Mouse (Mus musculus) limb, embryonic 14.5 days (tissue): ENCODE results near the gene Tecpr1. TPM values are rescaled to one million over a fixed set of nuclear protein-coding genes. Genes with fewer than 3 reads are reported as not detected.

Source experiments
- ATAC-seq: fragments of 200-750 bp; cut with Nextera tagmentation; 2 replicates; pipeline ENCODE4 v1.8.0; 2017; ENCODE audit warnings: low read depth, moderate number of reproducible peaks, moderate TSS enrichment; ENCODE audit not compliant: low FRiP score
- DNase-seq: peaks from one replicate; pipeline ENCODE4 v3.0.0-alpha.2; 2015; ENCODE audit warnings: low spot score
- H3K27ac ChIP-seq: fragments of 300-500 bp; sonication (generic); replicated peaks from 2 replicates; pipeline ENCODE4 v1.5.1; 2014; ENCODE audit warnings: low read depth, mild to moderate bottlenecking, low read length, moderate library complexity, mixed read lengths
- H3K27me3 ChIP-seq: fragments of 300-500 bp; sonication (generic); 2 replicates; pipeline ENCODE4 v1.6.1; 2014; ENCODE audit warnings: low read length, mixed read lengths; ENCODE audit not compliant: control insufficient read depth, insufficient read depth
- H3K36me3 ChIP-seq: fragments of 300-500 bp; sonication (generic); 2 replicates; pipeline ENCODE4 v1.6.1; 2014; ENCODE audit warnings: mild to moderate bottlenecking, low read length, moderate library complexity, mixed read lengths; ENCODE audit not compliant: control insufficient read depth, insufficient read depth
- H3K4me1 ChIP-seq: fragments of 300-500 bp; sonication (generic); 2 replicates; pipeline ENCODE4 v1.6.1; 2014; ENCODE audit warnings: antibody characterized with exemption, low read length, mixed read lengths; ENCODE audit not compliant: control insufficient read depth, insufficient read depth
- H3K4me2 ChIP-seq: fragments of 300-500 bp; sonication (generic); replicated peaks from 2 replicates; pipeline ENCODE4 v1.6.1; 2014; ENCODE audit warnings: low read depth, mild to moderate bottlenecking, low read length, moderate library complexity; ENCODE audit not compliant: severe bottlenecking
- H3K4me3 ChIP-seq: fragments of 300-500 bp; sonication (generic); replicated peaks from 2 replicates; pipeline ENCODE4 v1.5.1; 2014; ENCODE audit warnings: low read length
- H3K9ac ChIP-seq: fragments of 300-500 bp; sonication (generic); 2 replicates; pipeline ENCODE4 v1.6.1; 2014; ENCODE audit warnings: mild to moderate bottlenecking, low read depth, low read length, moderate library complexity; ENCODE audit not compliant: severe bottlenecking
- H3K9me3 ChIP-seq: fragments of 300-500 bp; sonication (generic); 2 replicates; pipeline ENCODE4 v1.6.1; 2016; ENCODE audit warnings: low read length; ENCODE audit not compliant: control insufficient read depth
- POLR2A ChIP-seq: fragments of 200-500 bp; IDR thresholded peaks from 2 replicates; pipeline ENCODE4 v1.8.0; 2012; ENCODE audit warnings: inconsistent platforms, mild to moderate bottlenecking, moderate library complexity, borderline replicate concordance; ENCODE audit not compliant: insufficient read depth, insufficient read length; ENCODE audit errors: extremely low read depth
- WGBS: fragments of 180-500 bp; shearing (Covaris S2); extraction: QIAGEN DNeasy Blood & Tissue Kit; methylation state at CpG from one replicate; pipeline ENCODE4 v1.1.7; 2014; 5-methylcytosine and 5-hydroxymethylcytosine counted together
- polyA plus RNA-seq, 2 experiments: library from polyadenylated mRNA; depleted of rRNA in 1 of 2; stranded (reverse) in 1 of 2; unstranded in 1 of 2; fragments of >200 nt; fragmentation: Nextera tagmentation in 1 of 2; extraction: Ambion mirVana in 1 of 2; gene quantifications; 2 replicates each; pipeline versions ENCODE4 v1.2.1 to v1.2.3; 2012 to 2014

Tecpr1 gene
- polyA plus RNA-seq, 2 experiments = 18.6 to 34.7 TPM

DNA sequence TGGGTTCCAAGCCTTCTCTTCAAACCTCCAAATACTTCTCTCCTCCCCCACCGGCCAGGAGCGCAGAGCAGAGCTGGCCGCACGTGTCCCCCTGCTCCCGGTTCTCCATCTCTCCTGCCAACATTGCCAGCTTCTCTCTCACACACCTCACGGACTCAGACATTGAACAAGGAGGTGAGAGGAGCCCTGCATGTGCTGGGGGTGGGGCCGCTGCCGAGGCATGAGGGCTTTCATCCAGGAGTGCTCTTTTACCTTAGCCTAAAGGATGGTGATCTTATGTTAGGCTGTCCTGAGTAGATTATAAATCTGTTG is 40.2 kb downstream of the Tecpr1 start:
- Histone ChIP-seq H3K27ac (no peak overlapping the region), H3K9ac (no peak overlapping the region), H3K4me3 (no peak overlapping the region), H3K36me3 (peaks cover 21% of the 10 kb centered on the region), H3K27me3 (no peaks in the 10 kb centered on the region), H3K4me2 (no peak overlapping the region), H3K9me3 (no peaks in the 10 kb centered on the region), H3K4me1 (peaks cover 4% of the 10 kb centered on the region; the same call in 1 of the 2 replicates)
- 79% methylated on average over 8 of the region's 8 CpGs for WGBS
- ATAC-seq (no peak), DNase-seq (no peak)
- no peak for TF ChIP-seq POLR2A

DNA sequence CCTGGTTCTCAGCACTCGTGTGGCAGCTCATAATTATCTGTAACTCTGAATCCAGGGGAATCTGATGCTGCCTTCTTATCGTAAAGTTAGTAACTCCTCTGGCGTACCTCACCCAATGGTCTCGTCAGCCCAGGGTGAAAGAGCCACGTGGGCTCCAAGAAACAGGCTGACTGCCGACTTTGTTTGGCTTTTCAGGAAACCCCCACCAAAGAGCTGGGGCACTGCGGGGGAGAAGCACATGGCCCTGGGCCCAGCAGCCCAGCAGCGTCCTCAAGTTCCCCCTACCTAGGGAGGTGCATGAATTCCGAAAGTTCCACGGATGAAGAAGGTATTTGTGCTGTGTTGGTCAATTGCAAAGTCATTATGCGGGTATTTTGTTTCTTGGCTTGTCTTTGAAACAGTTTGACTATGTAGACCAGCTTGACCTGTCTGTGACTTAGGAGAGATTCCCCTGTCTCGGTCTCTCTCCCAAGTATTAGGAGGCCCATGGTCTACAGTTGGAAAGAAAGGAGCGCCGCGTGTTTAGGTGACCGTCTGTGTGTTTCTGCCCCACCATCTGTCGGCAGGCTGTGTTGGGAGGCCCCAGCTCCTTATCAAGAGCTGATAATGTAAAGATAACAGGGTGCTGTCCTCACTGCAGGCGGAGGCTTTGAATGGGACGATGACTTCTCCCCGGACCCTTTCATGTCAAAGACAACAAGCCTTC is 40.7 kb downstream of the Tecpr1 start:
- H3K4me3 ChIP-seq = no peak overlapping the region
- H3K9ac ChIP-seq = no peak overlapping the region
- no peaks in the 10 kb centered on the region for H3K27me3 ChIP-seq
- WGBS = 65% methylated on average over 20 of the region's 20 CpGs
- no peak overlapping the region for H3K27ac ChIP-seq
- peaks cover 21% of the 10 kb centered on the region for H3K36me3 ChIP-seq
- H3K4me1 ChIP-seq = peaks cover 4% of the 10 kb centered on the region; the same call in 1 of the 2 replicates
- no peaks in the 10 kb centered on the region for H3K9me3 ChIP-seq
- DNase-seq (no peak), ATAC-seq (no peak)
- no peak overlapping the region for H3K4me2 ChIP-seq
- TF ChIP-seq POLR2A = no peak

DNA sequence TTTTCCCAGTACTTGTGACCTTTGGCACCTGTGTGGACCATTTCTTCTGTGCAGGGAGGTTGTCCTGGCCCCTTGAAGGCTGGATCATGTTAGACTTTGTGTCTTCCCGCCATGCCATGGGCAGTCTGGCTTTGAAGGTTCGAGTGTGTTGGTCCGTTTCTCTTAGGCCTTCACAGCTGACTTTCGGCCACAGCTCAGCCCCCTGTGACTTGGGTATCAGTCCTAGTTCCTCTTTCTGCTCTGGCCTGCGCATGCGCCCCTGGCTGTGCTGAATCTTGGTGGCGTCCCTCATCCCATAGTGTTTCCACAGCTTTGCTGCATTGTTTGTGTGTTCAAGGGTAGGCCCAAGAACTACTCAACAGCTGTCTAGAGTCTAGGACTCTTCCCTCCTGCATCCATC is 42.2 kb downstream of the Tecpr1 start:
- H3K4me3 ChIP-seq = no peak overlapping the region
- DNase-seq (no peak), ATAC-seq (no peak)
- H3K9me3 ChIP-seq = no peaks in the 10 kb centered on the region
- no peak overlapping the region for H3K27ac ChIP-seq
- peaks cover 4% of the 10 kb centered on the region; the same call in 1 of the 2 replicates for H3K4me1 ChIP-seq
- no peak for TF ChIP-seq POLR2A
- 95% methylated on average over 7 of the region's 7 CpGs for WGBS
- H3K4me2 ChIP-seq = no peak overlapping the region
- peaks cover 26% of the 10 kb centered on the region for H3K36me3 ChIP-seq
- no peaks in the 10 kb centered on the region for H3K27me3 ChIP-seq
- no peak overlapping the region for H3K9ac ChIP-seq

- no peak overlapping the region for H3K4me2 ChIP-seq
- no peaks in the 10 kb centered on the region for H3K9me3 ChIP-seq
- 45% methylated on average over 6 of the region's 6 CpGs for WGBS
- H3K4me1 ChIP-seq = no peaks in the 10 kb centered on the region
- peaks cover 36% of the 10 kb centered on the region for H3K36me3 ChIP-seq
- no peaks in the 10 kb centered on the region for H3K27me3 ChIP-seq
- H3K27ac ChIP-seq = no peak overlapping the region
- DNase-seq (no peak), ATAC-seq (no peak)
- no peak for TF ChIP-seq POLR2A
- no peak overlapping the region for H3K4me3 ChIP-seq
- no peak overlapping the region for H3K9ac ChIP-seq
Measured at GRCm38 (mm10) chr5:144178216-144178615, 45.2 kb downstream of the Tecpr1 start.

DNA sequence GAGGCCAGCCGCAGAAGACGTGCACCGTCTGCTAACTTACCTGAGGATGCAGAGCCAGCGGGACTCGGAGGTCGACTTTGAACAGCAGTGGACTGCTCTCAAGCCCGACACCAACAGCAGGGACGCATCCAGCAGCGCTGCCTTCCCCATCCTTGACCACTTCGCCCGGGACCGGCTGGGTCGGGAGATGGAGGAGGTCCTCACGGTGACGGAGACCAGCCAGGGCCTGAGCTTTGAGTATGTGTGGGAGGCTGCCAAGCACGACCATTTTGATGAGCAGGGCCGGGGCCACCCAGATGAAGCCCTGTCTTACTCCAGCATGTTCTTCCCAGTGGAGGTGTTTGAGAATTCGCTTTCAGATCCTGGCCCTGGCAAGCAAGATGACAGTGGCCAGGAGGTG is 49.8 kb downstream of the Tecpr1 start:
- 91% methylated on average over 18 of the region's 18 CpGs for WGBS
- Histone ChIP-seq H3K27ac (no peak overlapping the region), H3K4me3 (no peak overlapping the region), H3K27me3 (no peaks in the 10 kb centered on the region), H3K4me2 (no peak overlapping the region), H3K4me1 (no peaks in the 10 kb centered on the region), H3K36me3 (peaks cover 61% of the 10 kb centered on the region), H3K9me3 (no peaks in the 10 kb centered on the region), H3K9ac (no peak overlapping the region)
- DNase-seq (no peak), ATAC-seq (no peak)
- TF ChIP-seq POLR2A = no peak
